Mouse (Mus musculus): Measurements from ENCODE around the gene Eif5a.

DNA sequence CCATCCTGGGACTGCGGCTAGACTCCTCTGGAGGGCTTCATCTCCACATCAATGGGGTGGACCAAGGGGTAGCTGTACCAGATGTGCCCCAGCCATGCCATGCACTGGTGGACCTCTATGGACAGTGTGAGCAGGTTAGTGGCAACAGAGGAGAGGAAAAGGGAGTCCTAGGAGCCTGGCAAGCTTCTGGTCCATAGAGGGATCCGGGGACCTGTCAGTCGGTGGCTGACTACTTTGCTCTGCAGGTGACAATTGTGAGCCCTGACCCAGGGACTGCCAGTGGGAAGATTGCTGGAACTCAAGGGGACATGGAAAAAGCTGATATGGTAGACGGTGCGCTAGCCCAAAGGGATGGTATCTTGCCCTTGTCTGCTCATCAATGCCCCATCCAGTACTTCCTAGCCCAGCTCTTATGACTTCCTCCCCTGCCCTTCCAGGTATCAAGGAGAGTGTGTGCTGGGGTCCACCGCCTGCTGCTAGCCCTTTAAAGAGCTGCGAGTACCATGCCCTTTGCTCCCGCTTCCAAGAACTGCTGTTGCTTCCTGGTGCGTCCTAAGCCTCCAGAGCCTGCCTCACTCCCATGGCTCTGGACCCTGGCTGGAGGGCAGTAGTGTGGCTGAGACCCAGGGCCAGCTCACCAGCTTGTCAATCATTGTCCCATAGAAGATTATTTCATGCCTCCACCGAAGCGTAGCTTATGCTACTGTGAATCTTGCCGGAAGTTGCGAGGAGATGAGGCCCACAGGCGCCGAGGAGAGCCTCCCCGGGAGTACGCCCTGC lies 10.8 kb downstream of the Eif5a start:
- TF ChIP-seq CTCF (IDR thresholded peaks at IDR 0.05; ENCODE audit: control insufficient read depth, insufficient read depth, insufficient replicate concordance, low read depth, low read length): no peak
- no peak for TF ChIP-seq POLR2A (IDR thresholded peaks at IDR 0.05; ENCODE audit: control insufficient read depth, low read depth, low read length)

Data from testis, adult 2 months (tissue).